Mouse (Mus musculus) heart, adult 18-20 months (tissue): ENCODE results near the gene Otog. TPM values are rescaled to one million over a fixed set of nuclear protein-coding genes. Genes with fewer than 3 reads are reported as not detected.

Experiments used
- total RNA-seq, 2 experiments: library from RNA; stranded (reverse); gene quantifications; 2 replicates each; pipeline ENCODE4 v1.2.3; 2021

Gene Otog
- total RNA-seq, 2 experiments from 2014 or later, result 0.05 TPM

Other genes starting within 250 kb of the Otog start
- not detected for gene Abcc6, start 210.7 kb upstream of the Otog start, total RNA-seq
- gene Nomo1, start 207.3 kb upstream of the Otog start, total RNA-seq, result 10 to 100 TPM; 88.0 to 95.9 TPM
- 100 to 1,000 TPM; 114 to 120 TPM for gene Kcnj11, start 140.2 kb upstream of the Otog start, total RNA-seq
- gene Abcc8, start 61.0 kb upstream of the Otog start, total RNA-seq, result 10 to 100 TPM; 40.7 to 52.5 TPM
- gene Ush1c, start 2.5 kb upstream of the Otog start, total RNA-seq, result 1 to 10 TPM; 4.5 to 4.8 TPM
- gene Myod1, start 135.5 kb downstream of the Otog start, total RNA-seq, result not detected
- gene Kcnc1, start 155.5 kb downstream of the Otog start, total RNA-seq, result under 1 TPM; 0.41 to 0.45 TPM